Mouse (Mus musculus) liver, adult 2 months (tissue): ENCODE measurements around the gene Os9. TPM values are rescaled to one million over a fixed set of nuclear protein-coding genes. Genes with fewer than 3 reads are reported as not detected.

Source experiments
- DNase-seq: peaks from one replicate; pipeline ENCODE4 v3.0.0-alpha.2; 2011; ENCODE audit warnings: low read depth, low spot score; ENCODE audit errors: extremely low read depth
- H3K27ac ChIP-seq: fragments of 200-500 bp; replicated peaks from 2 replicates; pipeline ENCODE4 v1.5.1; 2012; ENCODE audit warnings: low read depth, mild to moderate bottlenecking, control low read depth, inconsistent platforms, low read length; ENCODE audit not compliant: insufficient read depth
- H3K27me3 ChIP-seq: fragments of 200-500 bp; 2 replicates; pipeline ENCODE4 v1.6.1; 2012; ENCODE audit warnings: mild to moderate bottlenecking, moderate library complexity, low read length, inconsistent platforms; ENCODE audit not compliant: control insufficient read depth, insufficient read depth
- H3K36me3 ChIP-seq: fragments of 200-500 bp; 2 replicates; pipeline ENCODE4 v1.6.1; 2012; ENCODE audit warnings: low read length, inconsistent platforms; ENCODE audit not compliant: control insufficient read depth, insufficient read depth
- H3K4me1 ChIP-seq: fragments of 200-500 bp; 2 replicates; pipeline ENCODE4 v1.6.1; 2011; ENCODE audit warnings: low read length; ENCODE audit not compliant: control insufficient read depth, insufficient read depth
- H3K4me3 ChIP-seq: fragments of 200-500 bp; 2 replicates; pipeline ENCODE4 v1.5.1; 2011; ENCODE audit warnings: low read depth, mild to moderate bottlenecking, control low read depth, low read length, moderate library complexity; ENCODE audit not compliant: insufficient read depth
- H3K79me2 ChIP-seq: fragments of 200-500 bp; 2 replicates; pipeline ENCODE4 v1.6.1; 2012; ENCODE audit warnings: inconsistent platforms, mild to moderate bottlenecking, low read length, moderate library complexity; ENCODE audit not compliant: control insufficient read depth, insufficient read depth
- H3K9ac ChIP-seq: fragments of 200-500 bp; 2 replicates; pipeline ENCODE4 v1.6.1; 2012; ENCODE audit warnings: low read depth, mild to moderate bottlenecking, control low read depth, inconsistent platforms, low read length
- CTCF ChIP-seq: fragments of 200-500 bp; IDR thresholded peaks from 2 replicates; pipeline ENCODE4 v1.5.1; 2011; ENCODE audit warnings: low read depth, low read length, control low read depth
- POLR2A ChIP-seq: fragments of 200-500 bp; IDR thresholded peaks from 2 replicates; pipeline ENCODE4 v1.6.1; 2011; ENCODE audit warnings: low read length, control low read depth; ENCODE audit not compliant: insufficient read depth; ENCODE audit errors: extremely low read depth
- WGBS: fragments of 180-500 bp; shearing (Covaris S2); methylation state at CpG from one replicate; pipeline ENCODE4 v1.1.7; 2018; 5-methylcytosine and 5-hydroxymethylcytosine counted together
- polyA plus RNA-seq: library from polyadenylated mRNA; depleted of rRNA; stranded (reverse); fragments of >200 nt; gene quantifications from 2 replicates; pipeline ENCODE4 v1.2.3, GENCODE M21; 2012
- total RNA-seq: library from RNA; depleted of rRNA; stranded (reverse); fragments of >200 nt; gene quantifications from 2 replicates; pipeline ENCODE4 v1.2.3, GENCODE M21; 2014

Gene Os9
- total and polyA plus RNA-seq, 2 experiments = 130 TPM

GRCm38 (mm10) chr10:127122018-127122417 lies 1.1 kb upstream of the Os9 start:
- 0 out of 2 replicates have a peak, but pooled peaks cover 3% of the 10 kb centered on the region for H3K79me2 ChIP-seq
- H3K4me3 ChIP-seq = no peak overlapping the region
- H3K9ac ChIP-seq = no peak overlapping the region
- TF ChIP-seq CTCF (no peak), POLR2A (no peak)
- H3K27ac ChIP-seq = no peak overlapping the region
- DNase-seq = no peak
- H3K27me3 ChIP-seq = no peaks in the 10 kb centered on the region
- 96% methylated on average over 3 of the region's 3 CpGs for WGBS
- peaks cover 8% of the 10 kb centered on the region; the same call in 1 of the 2 replicates for H3K4me1 ChIP-seq
- H3K36me3 ChIP-seq = peaks cover 5% of the 10 kb centered on the region; the same call in 1 of the 2 replicates

GRCm38 (mm10) chr10:127120301-127121065 lies 448 bp downstream of the Os9 start:
- DNase-seq = no peak
- peak overlapping the region; percentile 32 for H3K27ac ChIP-seq

GRCm38 (mm10) chr10:127119229-127119628 lies 1.7 kb downstream of the Os9 start:
- Histone ChIP-seq H3K36me3 (peaks cover 8% of the 10 kb centered on the region; the same call in 1 of the 2 replicates), H3K9ac (no peak overlapping the region), H3K4me1 (peaks cover 8% of the 10 kb centered on the region; the same call in 1 of the 2 replicates), H3K79me2 (0 out of 2 replicates have a peak, but pooled peaks cover 3% of the 10 kb centered on the region), H3K4me3 (no peak overlapping the region), H3K27ac (no peak overlapping the region), H3K27me3 (no peaks in the 10 kb centered on the region)
- 95% methylated on average over 10 of the region's 10 CpGs for WGBS
- DNase-seq = no peak
- no peak for TF ChIP-seq POLR2A
- TF ChIP-seq CTCF = no peak

More at GRCm38 (mm10) chr10:127120301-127121065, 448 bp downstream of the Os9 start:
- H3K9ac ChIP-seq = peak overlapping the region; percentile 66
- no peaks in the 10 kb centered on the region for H3K27me3 ChIP-seq
- H3K36me3 ChIP-seq = peaks cover 7% of the 10 kb centered on the region; the same call in 1 of the 2 replicates
- peaks cover 8% of the 10 kb centered on the region; the same call in 1 of the 2 replicates for H3K4me1 ChIP-seq
- H3K4me3 ChIP-seq = peak overlapping the region; percentile 64
- H3K79me2 ChIP-seq = 0 out of 2 replicates have a peak, but pooled peaks cover 3% of the 10 kb centered on the region
- 1% methylated on average over 34 of the region's 34 CpGs for WGBS
- TF ChIP-seq CTCF (no peak), POLR2A (no peak)

- H3K4me3 ChIP-seq = no peak overlapping the region
- H3K4me1 ChIP-seq = peaks cover 8% of the 10 kb centered on the region; the same call in 1 of the 2 replicates
- H3K79me2 ChIP-seq = 0 out of 2 replicates have a peak, but pooled peaks cover 3% of the 10 kb centered on the region
- no peak overlapping the region for H3K9ac ChIP-seq
- no peak for DNase-seq
- H3K27ac ChIP-seq = no peak overlapping the region
- 87% methylated on average over 11 of the region's 11 CpGs for WGBS
- H3K36me3 ChIP-seq = peaks cover 8% of the 10 kb centered on the region; the same call in 1 of the 2 replicates
- no peaks in the 10 kb centered on the region for H3K27me3 ChIP-seq
- TF ChIP-seq CTCF = no peak
These were observed 2.5 kb downstream of the Os9 start for GRCm38 (mm10) chr10:127118470-127118869.

- Histone ChIP-seq H3K36me3 (peaks cover 8% of the 10 kb centered on the region; the same call in 1 of the 2 replicates), H3K27ac (no peak overlapping the region), H3K9ac (no peak overlapping the region), H3K4me1 (no peaks in the 10 kb centered on the region), H3K4me3 (no peak overlapping the region), H3K79me2 (no peaks in the 10 kb centered on the region), H3K27me3 (no peaks in the 10 kb centered on the region)
- 64% methylated on average over 2 of the region's 2 CpGs for WGBS
- TF ChIP-seq CTCF = peak; percentile 27; the same call in 1 of the 2 replicates
- TF ChIP-seq POLR2A = no peak
- no peak for DNase-seq
These were observed 5.9 kb downstream of the Os9 start for GRCm38 (mm10) chr10:127115068-127115467.

GRCm38 (mm10) chr10:127114408-127114807 lies 6.5 kb downstream of the Os9 start:
- H3K9ac ChIP-seq = no peak overlapping the region
- TF ChIP-seq CTCF (no peak), POLR2A (no peak)
- H3K27me3 ChIP-seq = no peaks in the 10 kb centered on the region
- 93% methylated on average over 11 of the region's 11 CpGs for WGBS
- no peaks in the 10 kb centered on the region for H3K79me2 ChIP-seq
- peaks cover 8% of the 10 kb centered on the region; the same call in 1 of the 2 replicates for H3K36me3 ChIP-seq
- H3K4me3 ChIP-seq = no peak overlapping the region
- no peak for DNase-seq
- no peak overlapping the region for H3K27ac ChIP-seq
- no peaks in the 10 kb centered on the region for H3K4me1 ChIP-seq
